11 mouse cellular contexts compared by ENCODE assay signal in genomic region chr9:121117936-121118335, GRCm38 (mm10).
"Had no signal": no experiment of that assay in that cellular context is flagged by ENCODE, and none has a peak within 500 bp of the region (broad histone marks: within the 10 kb centered on the region; RNA-seq: fewer than 3 reads in every experiment).

No protein-coding gene starts in this region.

- H3K4me2 ChIP-seq: liver, embryonic 12.5 days; midbrain, embryonic 15.5 days; neural tube, embryonic 12.5 days had no signal

- H3K27ac ChIP-seq: left cerebral cortex, adult 2 months; limb, embryonic 10.5 days; liver, embryonic 12.5 days; midbrain, embryonic 15.5 days; neural tube, embryonic 12.5 days had no signal

- H3K4me3 ChIP-seq: left cerebral cortex, adult 2 months; limb, embryonic 10.5 days; liver, embryonic 12.5 days; midbrain, embryonic 15.5 days; neural tube, embryonic 12.5 days had no signal

- H3K9me3 ChIP-seq: limb, embryonic 10.5 days; liver, embryonic 12.5 days; midbrain, embryonic 15.5 days; neural tube, embryonic 12.5 days had no signal

- ATAC-seq: liver, embryonic 12.5 days; midbrain, embryonic 15.5 days had no signal

- H3K27me3 ChIP-seq: liver, embryonic 12.5 days; midbrain, embryonic 15.5 days; neural tube, embryonic 12.5 days had no signal

- H3K4me1 ChIP-seq: liver, embryonic 12.5 days; neural tube, embryonic 12.5 days had no signal

- DNase-seq: kidney, adult 18-20 months; kidney, postnatal 4 days; right cerebral cortex, postnatal 4 days; spleen, adult 18-20 months; thymus, adult 2 months; thymus, postnatal 25 days had no signal

- H3K36me3 ChIP-seq: limb, embryonic 10.5 days; liver, embryonic 12.5 days; midbrain, embryonic 15.5 days; neural tube, embryonic 12.5 days had no signal

- H3K9ac ChIP-seq: liver, embryonic 12.5 days; midbrain, embryonic 15.5 days; neural tube, embryonic 12.5 days had no signal
